ENCODE assay signal across 19 mouse cellular contexts in the genomic region with DNA sequence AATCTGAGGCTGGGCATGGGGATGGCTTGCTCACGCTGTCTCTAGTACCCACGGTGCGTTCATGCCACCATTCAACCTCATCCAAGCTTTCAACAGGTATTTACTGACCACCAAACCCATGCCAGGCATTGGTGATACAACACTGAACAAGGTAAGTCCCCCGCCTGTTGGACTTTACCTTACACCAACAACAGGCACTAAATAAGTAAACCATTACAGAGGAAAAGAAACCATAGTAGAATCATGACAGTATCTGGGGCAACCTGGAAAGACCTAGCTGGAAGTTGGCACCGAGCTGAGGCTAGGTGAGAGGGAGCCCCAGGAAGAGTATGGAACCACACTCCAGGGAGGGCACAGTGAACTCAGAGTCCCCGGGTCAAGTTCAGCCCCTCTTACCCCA. TPM values are rescaled to one million over a fixed set of nuclear protein-coding genes. Genes with fewer than 3 reads are reported as not detected.
DNase-seq lines count a peak whose midpoint lies in the region; ATAC-seq and TF ChIP-seq lines count a peak whose summit lies in the region.
"Had no signal": no experiment of that assay in that cellular context is flagged by ENCODE, and none has a peak within 500 bp of the region (broad histone marks: within the 10 kb centered on the region; RNA-seq: fewer than 3 reads in every experiment).

No protein-coding gene starts in this region.

- peak; percentile 39; the same call in 1 of the 2 replicates for ATAC-seq in liver, embryonic 16.5 days (ENCODE audit: low read depth)
- ATAC-seq in liver, embryonic 12.5 days = no peak
- peak; percentile 71 for ATAC-seq in intestine, postnatal 0 days
- ATAC-seq: activated CD4-positive, CD25-positive, alpha-beta regulatory T cell, adult 4 months; forebrain, embryonic 15.5 days; Patski had no signal

- no peaks in the 10 kb centered on the region for H3K27me3 ChIP-seq in liver, embryonic 16.5 days (ENCODE audit: control insufficient read depth, insufficient read depth, low read depth, low read length)
- no peaks in the 10 kb centered on the region for H3K27me3 ChIP-seq in liver, embryonic 12.5 days (replicated peaks)
- H3K27me3 ChIP-seq in intestine, postnatal 0 days (replicated peaks; ENCODE audit: control insufficient read depth, insufficient read depth, low read length) = no peaks in the 10 kb centered on the region
- H3K27me3 ChIP-seq in small intestine, adult 2 months (ENCODE audit: control insufficient read depth, insufficient read depth, low read length) = no peaks in the 10 kb centered on the region
- H3K27me3 ChIP-seq: embryonic facial prominence, embryonic 12.5 days; forebrain, embryonic 15.5 days; heart, embryonic 15.5 days; Patski had no signal

- no peak overlapping the region for H3K4me3 ChIP-seq in liver, embryonic 16.5 days (ENCODE audit: low read depth, low read length)
- no peak overlapping the region for H3K4me3 ChIP-seq in liver, embryonic 12.5 days
- H3K4me3 ChIP-seq in intestine, postnatal 0 days (ENCODE audit: low read depth, low read length) = no peak overlapping the region
- H3K4me3 ChIP-seq in small intestine, adult 2 months (ENCODE audit: low read depth, low read length) = peak overlapping the region; percentile 10; the same call in 1 of the 2 replicates
- H3K4me3 ChIP-seq: embryonic facial prominence, embryonic 12.5 days; forebrain, embryonic 15.5 days; heart, adult 2 months; heart, embryonic 15.5 days had no signal

- no peak overlapping the region for H3K4me2 ChIP-seq in liver, embryonic 16.5 days (ENCODE audit: low read depth, low read length)
- H3K4me2 ChIP-seq in liver, embryonic 12.5 days = no peak overlapping the region
- no peak overlapping the region for H3K4me2 ChIP-seq in intestine, postnatal 0 days (replicated peaks; ENCODE audit: low read depth)
- H3K4me2 ChIP-seq: embryonic facial prominence, embryonic 12.5 days; forebrain, embryonic 15.5 days; heart, embryonic 11.5 days; heart, embryonic 15.5 days had no signal

- H3K9me3 ChIP-seq in liver, embryonic 16.5 days (replicated peaks; ENCODE audit: control insufficient read depth, low read length) = no peaks in the 10 kb centered on the region
- no peaks in the 10 kb centered on the region for H3K9me3 ChIP-seq in liver, embryonic 12.5 days (replicated peaks)
- no peaks in the 10 kb centered on the region for H3K9me3 ChIP-seq in intestine, postnatal 0 days (ENCODE audit: control insufficient read depth)
- H3K9me3 ChIP-seq: embryonic facial prominence, embryonic 12.5 days; forebrain, embryonic 15.5 days; heart, embryonic 15.5 days had no signal

- 64% methylated on average over 6 of the region's 6 CpGs for WGBS in liver, embryonic 16.5 days (ENCODE audit: insufficient replicate concordance)
- WGBS in liver, embryonic 12.5 days (ENCODE audit: insufficient replicate concordance) = 72% methylated on average over 6 of the region's 6 CpGs
- WGBS in intestine, postnatal 0 days = 68% methylated on average over 6 of the region's 6 CpGs
- 34% methylated on average over 6 of the region's 6 CpGs for WGBS in small intestine, adult 2 months

- H3K36me3 ChIP-seq in liver, embryonic 16.5 days (ENCODE audit: control insufficient read depth, insufficient read depth) = no peaks in the 10 kb centered on the region
- peaks cover 18% of the 10 kb centered on the region; the same call in 1 of the 2 replicates for H3K36me3 ChIP-seq in liver, embryonic 12.5 days
- peaks cover 22% of the 10 kb centered on the region; the same call in 1 of the 2 replicates for H3K36me3 ChIP-seq in intestine, postnatal 0 days (ENCODE audit: control insufficient read depth, insufficient read depth)
- no peaks in the 10 kb centered on the region for H3K36me3 ChIP-seq in small intestine, adult 2 months (ENCODE audit: control insufficient read depth, insufficient read depth, low read length)

- no peak for TF ChIP-seq CTCF in intestine, postnatal 0 days (IDR thresholded peaks at IDR 0.05; ENCODE audit: low read depth)
- no peak for TF ChIP-seq CTCF in small intestine, adult 2 months (IDR thresholded peaks at IDR 0.05; ENCODE audit: extremely low read depth, insufficient read length, insufficient replicate concordance, low read depth, low read length)

- peak; percentile 28 to 48 for DNase-seq in kidney, adult 8-10 months
- DNase-seq in kidney, adult 11 months = no peak
- DNase-seq in right cerebral cortex, adult 2 months (ENCODE audit: low spot score in 2 of 2) = no peak
- DNase-seq: adrenal gland, postnatal 14 days; cerebellum, adult 11-12 months; cerebellum, adult 9-10 months; cerebellum, postnatal 25 days; heart, adult 2 months; heart, postnatal 14 days had no signal

- no peaks in the 10 kb centered on the region for H3K4me1 ChIP-seq in liver, embryonic 16.5 days (ENCODE audit: control insufficient read depth, low read depth, low read length)
- no peaks in the 10 kb centered on the region for H3K4me1 ChIP-seq in liver, embryonic 12.5 days
- no peaks in the 10 kb centered on the region; the same call in 1 of the 2 replicates for H3K4me1 ChIP-seq in intestine, postnatal 0 days (replicated peaks; ENCODE audit: control insufficient read depth, insufficient read depth, low read length)
- H3K4me1 ChIP-seq in small intestine, adult 2 months (ENCODE audit: control insufficient read depth, insufficient read depth, insufficient read length, low read length) = peaks cover 13% of the 10 kb centered on the region
- H3K4me1 ChIP-seq: embryonic facial prominence, embryonic 12.5 days; heart, embryonic 15.5 days had no signal

- TF ChIP-seq POLR2A in small intestine, adult 2 months (IDR thresholded peaks at IDR 0.05; ENCODE audit: low read depth, low read length) = no peak

- H3K9ac ChIP-seq in liver, embryonic 16.5 days (ENCODE audit: low read depth, low read length) = no peak overlapping the region
- no peak overlapping the region for H3K9ac ChIP-seq in liver, embryonic 12.5 days
- no peak overlapping the region for H3K9ac ChIP-seq in intestine, postnatal 0 days (ENCODE audit: low read depth, low read length)
- H3K9ac ChIP-seq: embryonic facial prominence, embryonic 12.5 days; forebrain, embryonic 15.5 days; heart, embryonic 15.5 days had no signal

- no peak overlapping the region for H3K27ac ChIP-seq in liver, embryonic 16.5 days (ENCODE audit: low read length)
- H3K27ac ChIP-seq in liver, embryonic 12.5 days = no peak overlapping the region
- peak overlapping the region; percentile 28 for H3K27ac ChIP-seq in intestine, postnatal 0 days (ENCODE audit: low read depth, low read length)
- H3K27ac ChIP-seq in small intestine, adult 2 months (ENCODE audit: insufficient read depth, low read depth, low read length) = no peak overlapping the region
- H3K27ac ChIP-seq: embryonic facial prominence, embryonic 12.5 days; forebrain, embryonic 15.5 days; heart, adult 2 months; heart, embryonic 15.5 days had no signal

RNA-seq across cellular contexts. Expression of gene Ankrd13b, which starts 12.6 kb away (rescaled TPM):
- 0.37 and 0.41 TPM in 2 replicates for polyA plus RNA-seq in liver, embryonic 16.5 days (2015; fragmentation: Nextera tagmentation; extraction: Ambion mirVana)
- 2.1 and 2.5 TPM in 2 replicates for polyA plus RNA-seq in liver, embryonic 12.5 days (2016; fragmentation: Nextera tagmentation; extraction: Ambion mirVana)
- polyA plus RNA-seq in intestine, postnatal 0 days (2015; fragmentation: Nextera tagmentation; extraction: Ambion mirVana) = 2.1 TPM in 2 replicates
- 9.2 and 12.0 TPM in 2 replicates for polyA plus RNA-seq in small intestine, adult 2 months (2012; rRNA removed)

RNA-seq across cellular contexts. Expression of gene Coro6, which starts 14.7 kb away (rescaled TPM):
- 0.16 and 0.45 TPM in 2 replicates for polyA plus RNA-seq in liver, embryonic 16.5 days (2015; fragmentation: Nextera tagmentation; extraction: Ambion mirVana)
- not detected in 2 replicates for polyA plus RNA-seq in liver, embryonic 12.5 days (2016; fragmentation: Nextera tagmentation; extraction: Ambion mirVana)
- 0.18 TPM in 2 replicates for polyA plus RNA-seq in intestine, postnatal 0 days (2015; fragmentation: Nextera tagmentation; extraction: Ambion mirVana)
- polyA plus RNA-seq in small intestine, adult 2 months (2012; rRNA removed) = 0.33 and 0.70 TPM in 2 replicates
- polyA plus RNA-seq: activated CD4-positive, CD25-positive, alpha-beta regulatory T cell, adult 4 months had no signal

RNA-seq across cellular contexts. Expression of gene Git1, which starts 16.5 kb away (rescaled TPM):
- 1.3 and 1.5 TPM in 2 replicates for polyA plus RNA-seq in liver, embryonic 16.5 days (2015; fragmentation: Nextera tagmentation; extraction: Ambion mirVana)
- 3.1 and 3.2 TPM in 2 replicates for polyA plus RNA-seq in liver, embryonic 12.5 days (2016; fragmentation: Nextera tagmentation; extraction: Ambion mirVana)
- polyA plus RNA-seq in intestine, postnatal 0 days (2015; fragmentation: Nextera tagmentation; extraction: Ambion mirVana) = 21.2 and 21.9 TPM in 2 replicates
- polyA plus RNA-seq in small intestine, adult 2 months (2012; rRNA removed) = 50.0 and 119 TPM in 2 replicates

RNA-seq across cellular contexts. Expression of gene Abhd15, which starts 38.0 kb away (rescaled TPM):
- polyA plus RNA-seq in liver, embryonic 16.5 days (2015; fragmentation: Nextera tagmentation; extraction: Ambion mirVana) = 3.9 and 5.1 TPM in 2 replicates
- polyA plus RNA-seq in liver, embryonic 12.5 days (2016; fragmentation: Nextera tagmentation; extraction: Ambion mirVana) = 3.0 and 3.6 TPM in 2 replicates
- 2.2 and 3.3 TPM in 2 replicates for polyA plus RNA-seq in intestine, postnatal 0 days (2015; fragmentation: Nextera tagmentation; extraction: Ambion mirVana)
- polyA plus RNA-seq in small intestine, adult 2 months (2012; rRNA removed) = 2.7 and 3.7 TPM in 2 replicates

RNA-seq across cellular contexts. Expression of gene Trp53i13, which starts 38.9 kb away (rescaled TPM):
- 3.4 and 3.7 TPM in 2 replicates for polyA plus RNA-seq in liver, embryonic 16.5 days (2015; fragmentation: Nextera tagmentation; extraction: Ambion mirVana)
- 9.3 and 11.1 TPM in 2 replicates for polyA plus RNA-seq in liver, embryonic 12.5 days (2016; fragmentation: Nextera tagmentation; extraction: Ambion mirVana)
- polyA plus RNA-seq in intestine, postnatal 0 days (2015; fragmentation: Nextera tagmentation; extraction: Ambion mirVana) = 20.2 and 22.9 TPM in 2 replicates
- 15.2 and 46.8 TPM in 2 replicates for polyA plus RNA-seq in small intestine, adult 2 months (2012; rRNA removed)

Comparison
In these comparisons a context has a peak if more than half of its experiments do, and no peak if none do; other contexts are left out.
1. DNase-seq: peak in kidney, adult 8-10 months (2 of 2); none in kidney, adult 11 months (single experiment) and right cerebral cortex, adult 2 months (0 of 2).